Mouse (Mus musculus): ENCODE results near the gene Tmem37. TPM values are rescaled to one million over a fixed set of nuclear protein-coding genes. Genes with fewer than 3 reads are reported as not detected.

Tmem37 gene
- polyA plus RNA-seq (2012) = 0.19 and 0.40 TPM in 2 replicates

GRCm38 (mm10) chr1:120073519-120074306 lies at the start of gene Tmem37:
Gene Tmem37 (minus strand): TSS chr1:120074074.

DNA sequence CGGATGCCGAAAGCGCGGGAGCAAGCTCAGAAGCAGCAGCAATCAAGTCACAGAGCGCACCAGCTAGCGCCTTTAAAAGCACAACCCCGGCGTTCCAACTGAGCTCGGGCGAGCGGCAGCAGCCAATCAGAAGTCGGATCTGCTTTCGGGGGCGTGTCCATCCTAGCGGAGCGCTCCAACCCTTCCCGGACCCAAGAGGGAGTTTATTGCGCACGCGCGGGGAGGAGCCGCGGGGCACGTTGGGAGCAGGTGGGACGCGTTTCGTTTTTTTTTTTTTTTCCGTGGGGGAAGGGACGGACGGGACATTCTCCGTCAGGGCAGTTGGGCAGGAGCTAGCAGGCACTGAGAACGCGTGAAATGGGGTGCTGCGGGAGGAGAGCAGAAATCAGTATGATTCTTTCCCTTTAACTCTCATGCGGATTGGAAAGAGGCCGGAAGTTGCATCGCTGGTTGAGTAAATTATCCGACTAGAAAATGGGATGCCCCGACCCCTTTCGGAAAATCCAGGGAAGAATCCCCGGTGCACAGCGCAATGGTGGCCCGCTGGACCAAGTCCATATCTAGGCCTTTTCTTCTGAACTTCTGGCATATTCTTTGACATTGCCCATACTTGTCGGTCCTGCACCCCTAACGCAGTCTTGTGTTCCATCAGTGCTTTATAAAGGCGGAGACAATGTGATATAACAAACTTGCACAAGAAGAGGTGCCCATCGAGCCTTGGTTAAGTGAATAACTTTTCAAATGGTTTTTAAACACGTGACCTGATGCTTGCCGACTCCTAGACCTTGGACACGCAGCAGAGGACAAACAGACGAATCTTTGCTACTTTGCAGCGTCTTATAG lies 47.3 kb upstream of the Tmem37 start, which contains the start of the genes Dbi and 3110009E18Rik:
TSS of gene Dbi (minus strand) at position 110 of the 843 bp plus-strand sequence.
TSS of gene 3110009E18Rik (plus strand) at position 219 of the 843 bp plus-strand sequence.

Other genes with a start within 250 kb of the Tmem37 start
- 4.6 and 5.3 TPM in 2 replicates for gene Ptpn4, start 236.5 kb downstream of the Tmem37 start, polyA plus RNA-seq (2012)
- 0.11 and 0.27 TPM in 2 replicates for gene Tmem177, start 160.9 kb downstream of the Tmem37 start, polyA plus RNA-seq (2012)
- gene Cfap221, start 76.8 kb downstream of the Tmem37 start, polyA plus RNA-seq (2012) = not detected in 2 replicates
- not detected in 2 replicates for gene Sctr, start 67.2 kb downstream of the Tmem37 start, polyA plus RNA-seq (2012)
- gene Dbi, start 47.0 kb upstream of the Tmem37 start, polyA plus RNA-seq (2012) = 6.4 and 16.1 TPM in 2 replicates
- 3.6 and 4.2 TPM in 2 replicates for gene 3110009E18Rik, start 47.1 kb upstream of the Tmem37 start, polyA plus RNA-seq (2012)
- gene Steap3, start 198.6 kb upstream of the Tmem37 start, polyA plus RNA-seq (2012) = 46.8 and 47.0 TPM in 2 replicates